Mouse (Mus musculus) forebrain, embryonic 13.5 days (tissue): ENCODE data around the gene Pdzrn4. TPM values are rescaled to one million over a fixed set of nuclear protein-coding genes. Genes with fewer than 3 reads are reported as not detected.
"Not testable (repeated sequence)": the region's sequence is repeated elsewhere in the genome, so short reads cannot be mapped to it uniquely, and the experiment has no call there.

Experiments used
- ATAC-seq: fragments of 200-750 bp; cut with Nextera tagmentation; 2 replicates; pipeline ENCODE4 v1.8.0; 2017
- H3K27ac ChIP-seq: fragments of 300-500 bp; sonication (generic); 2 replicates; pipeline ENCODE4 v1.5.1; 2015; ENCODE audit warnings: inconsistent platforms, mild to moderate bottlenecking, moderate library complexity
- H3K27me3 ChIP-seq: fragments of 300-500 bp; sonication (generic); 2 replicates; pipeline ENCODE4 v1.6.1; 2015; ENCODE audit warnings: mild to moderate bottlenecking, inconsistent platforms
- H3K36me3 ChIP-seq: fragments of 300-500 bp; sonication (generic); 2 replicates; pipeline ENCODE4 v1.6.1; 2015; ENCODE audit warnings: mild to moderate bottlenecking, inconsistent platforms; ENCODE audit not compliant: poor library complexity, severe bottlenecking
- H3K4me1 ChIP-seq: fragments of 300-500 bp; sonication (generic); 2 replicates; pipeline ENCODE4 v1.6.1; 2015; ENCODE audit warnings: inconsistent platforms
- H3K4me2 ChIP-seq: fragments of 300-500 bp; sonication (generic); 2 replicates; pipeline ENCODE4 v1.6.1; 2015; ENCODE audit warnings: inconsistent platforms, mild to moderate bottlenecking, moderate library complexity
- H3K4me3 ChIP-seq: fragments of 300-500 bp; sonication (generic); 2 replicates; pipeline ENCODE4 v1.5.1; 2015; ENCODE audit warnings: mild to moderate bottlenecking, inconsistent platforms
- H3K9ac ChIP-seq: fragments of 300-500 bp; sonication (generic); 2 replicates; pipeline ENCODE4 v1.6.1; 2015; ENCODE audit warnings: mild to moderate bottlenecking, inconsistent platforms
- H3K9me3 ChIP-seq: fragments of 300-500 bp; sonication (generic); replicated peaks from 2 replicates; pipeline ENCODE4 v1.6.1; 2016; ENCODE audit warnings: inconsistent platforms
- WGBS: fragments of 180-500 bp; shearing (Covaris S2); methylation state at CpG from one replicate; pipeline ENCODE4 v1.1.7; 2015; 5-methylcytosine and 5-hydroxymethylcytosine counted together
- polyA plus RNA-seq: library from polyadenylated mRNA; unstranded; fragments of >200 nt; fragmentation: Nextera tagmentation; extraction: Ambion mirVana; gene quantifications from 2 replicates; pipeline ENCODE4 v1.2.1, GENCODE M21; 2015

Gene Pdzrn4
- polyA plus RNA-seq, result 10.3 and 10.5 TPM in 2 replicates

GRCm38 (mm10) chr15:92396770-92397608 lies at the start of gene Pdzrn4:
TSS of gene Pdzrn4 (plus strand) at chr15:92396881.
- WGBS, result under 1% methylated on average over 65 of the region's 65 CpGs
- no peaks in the 10 kb centered on the region for H3K36me3 ChIP-seq
- H3K4me3 ChIP-seq, result peak within 1 kb of the TSS; percentile 56
- peak within 1 kb of the TSS; percentile 53 for H3K9ac ChIP-seq
- no peaks in the 10 kb centered on the region for H3K9me3 ChIP-seq
- no peak within 1 kb of the TSS for H3K27ac ChIP-seq
- peak within 1 kb of the TSS; percentile 97 for H3K4me2 ChIP-seq
- ATAC-seq, result peak; percentile 90
- H3K27me3 ChIP-seq, result peaks cover 32% of the 10 kb centered on the region
- peaks cover 17% of the 10 kb centered on the region for H3K4me1 ChIP-seq

GRCm38 (mm10) chr15:92347426-92347825 lies 49.3 kb upstream of the Pdzrn4 start:
- Histone ChIP-seq H3K9ac (no peak overlapping the region), H3K4me2 (no peak overlapping the region), H3K36me3 (no peaks in the 10 kb centered on the region), H3K27me3 (no peaks in the 10 kb centered on the region), H3K4me3 (no peak overlapping the region), H3K27ac (no peak overlapping the region), H3K4me1 (0 out of 2 replicates have a peak, but pooled peaks cover 5% of the 10 kb centered on the region), H3K9me3 (no peaks in the 10 kb centered on the region)
- WGBS, result 68% methylated on average over 4 of the region's 4 CpGs
- no peak for ATAC-seq

- no peak overlapping the region for H3K4me3 ChIP-seq
- ATAC-seq, result 0 out of 2 replicates have a peak, but pooled peaks have one; percentile 48
- H3K4me2 ChIP-seq, result no peak overlapping the region
- 0 out of 2 replicates have a peak, but pooled peaks cover 5% of the 10 kb centered on the region for H3K4me1 ChIP-seq
- H3K9me3 ChIP-seq, result no peaks in the 10 kb centered on the region
- H3K36me3 ChIP-seq, result no peaks in the 10 kb centered on the region
- 49% methylated on average over 3 of the region's 3 CpGs for WGBS
- no peak overlapping the region for H3K27ac ChIP-seq
- H3K27me3 ChIP-seq, result no peaks in the 10 kb centered on the region
- H3K9ac ChIP-seq, result no peak overlapping the region
These were observed 48.8 kb upstream of the Pdzrn4 start for GRCm38 (mm10) chr15:92347902-92348301.

GRCm38 (mm10) chr15:92348453-92348852 lies 48.2 kb upstream of the Pdzrn4 start:
- not testable (repeated sequence) for H3K27me3 ChIP-seq, ATAC-seq, H3K27ac ChIP-seq, H3K9me3 ChIP-seq, H3K4me2 ChIP-seq, H3K36me3 ChIP-seq, H3K9ac ChIP-seq, H3K4me1 ChIP-seq, H3K4me3 ChIP-seq

GRCm38 (mm10) chr15:92364153-92364552 lies 32.5 kb upstream of the Pdzrn4 start:
- Histone ChIP-seq H3K4me1 (0 out of 2 replicates have a peak, but pooled peaks cover 7% of the 10 kb centered on the region), H3K27ac (no peak overlapping the region), H3K4me2 (no peak overlapping the region), H3K9me3 (no peaks in the 10 kb centered on the region), H3K27me3 (no peaks in the 10 kb centered on the region), H3K4me3 (no peak overlapping the region), H3K9ac (no peak overlapping the region), H3K36me3 (no peaks in the 10 kb centered on the region)
- WGBS, result 58% methylated on average over 6 of the region's 6 CpGs
- ATAC-seq, result peak; percentile 87

- no peak overlapping the region for H3K4me2 ChIP-seq
- no peak overlapping the region for H3K27ac ChIP-seq
- ATAC-seq, result no peak
- H3K9ac ChIP-seq, result no peak overlapping the region
- 0 out of 2 replicates have a peak, but pooled peaks cover 7% of the 10 kb centered on the region for H3K4me1 ChIP-seq
- no peaks in the 10 kb centered on the region for H3K9me3 ChIP-seq
- no peak overlapping the region for H3K4me3 ChIP-seq
- no peaks in the 10 kb centered on the region for H3K27me3 ChIP-seq
- H3K36me3 ChIP-seq, result no peaks in the 10 kb centered on the region
These were observed 32.1 kb upstream of the Pdzrn4 start for GRCm38 (mm10) chr15:92364592-92364991.

GRCm38 (mm10) chr15:92394811-92395210 lies 1.9 kb upstream of the Pdzrn4 start:
- no peaks in the 10 kb centered on the region for H3K36me3 ChIP-seq
- H3K4me1 ChIP-seq, result peaks cover 15% of the 10 kb centered on the region
- no peak overlapping the region for H3K27ac ChIP-seq
- WGBS, result 90% methylated on average over 5 of the region's 5 CpGs
- H3K9me3 ChIP-seq, result no peaks in the 10 kb centered on the region
- ATAC-seq, result no peak
- peaks cover 32% of the 10 kb centered on the region for H3K27me3 ChIP-seq
- no peak overlapping the region for H3K9ac ChIP-seq
- H3K4me2 ChIP-seq, result no peak overlapping the region
- H3K4me3 ChIP-seq, result no peak overlapping the region

- no peak for ATAC-seq
- 51% methylated on average over 2 of the region's 2 CpGs for WGBS
- peaks cover 32% of the 10 kb centered on the region for H3K27me3 ChIP-seq
These were observed 2.1 kb downstream of the Pdzrn4 start for GRCm38 (mm10) chr15:92398747-92399146.

GRCm38 (mm10) chr15:92399278-92399677 lies 2.6 kb downstream of the Pdzrn4 start:
- H3K27me3 ChIP-seq, result peaks cover 32% of the 10 kb centered on the region
- no peak for ATAC-seq
- H3K4me3 ChIP-seq, result no peak overlapping the region
- H3K27ac ChIP-seq, result no peak overlapping the region
- no peaks in the 10 kb centered on the region for H3K36me3 ChIP-seq
- H3K4me2 ChIP-seq, result no peak overlapping the region
- no peak overlapping the region for H3K9ac ChIP-seq
- WGBS, result 81% methylated on average over 5 of the region's 5 CpGs
- peaks cover 17% of the 10 kb centered on the region for H3K4me1 ChIP-seq
- no peaks in the 10 kb centered on the region for H3K9me3 ChIP-seq

More at GRCm38 (mm10) chr15:92398747-92399146, 2.1 kb downstream of the Pdzrn4 start:
- no peaks in the 10 kb centered on the region for H3K9me3 ChIP-seq
- peaks cover 17% of the 10 kb centered on the region for H3K4me1 ChIP-seq
- H3K4me3 ChIP-seq, result no peak overlapping the region
- no peaks in the 10 kb centered on the region for H3K36me3 ChIP-seq
- no peak overlapping the region for H3K27ac ChIP-seq
- H3K9ac ChIP-seq, result no peak overlapping the region
- no peak overlapping the region for H3K4me2 ChIP-seq

- no peaks in the 10 kb centered on the region for H3K9me3 ChIP-seq
- H3K4me2 ChIP-seq, result no peak overlapping the region
- WGBS, result 66% methylated on average over 6 of the region's 6 CpGs
- no peaks in the 10 kb centered on the region for H3K36me3 ChIP-seq
- no peak overlapping the region for H3K4me3 ChIP-seq
- H3K4me1 ChIP-seq, result peaks cover 14% of the 10 kb centered on the region
- H3K9ac ChIP-seq, result no peak overlapping the region
- no peak overlapping the region for H3K27ac ChIP-seq
- peaks cover 21% of the 10 kb centered on the region for H3K27me3 ChIP-seq
- ATAC-seq, result no peak
These were observed 4.9 kb downstream of the Pdzrn4 start for GRCm38 (mm10) chr15:92401554-92401953.

GRCm38 (mm10) chr15:92415323-92415722 lies 18.6 kb downstream of the Pdzrn4 start:
- ATAC-seq, result peak; percentile 70
- Histone ChIP-seq H3K4me2 (no peak overlapping the region), H3K9me3 (no peaks in the 10 kb centered on the region), H3K27ac (no peak overlapping the region), H3K9ac (no peak overlapping the region), H3K4me1 (peaks cover 33% of the 10 kb centered on the region), H3K27me3 (0 out of 2 replicates have a peak, but pooled peaks cover 3% of the 10 kb centered on the region), H3K4me3 (no peak overlapping the region), H3K36me3 (no peaks in the 10 kb centered on the region)
- WGBS, result 6% methylated on average over 4 of the region's 4 CpGs

GRCm38 (mm10) chr15:92416141-92416540 lies 19.5 kb downstream of the Pdzrn4 start:
- no peak for ATAC-seq
- whole genome bisulfite sequencing, result 63% methylated on average over 6 of the region's 6 CpGs
- Histone ChIP-seq H3K9ac (no peak overlapping the region), H3K4me2 (no peak overlapping the region), H3K4me1 (peaks cover 33% of the 10 kb centered on the region), H3K27ac (no peak overlapping the region), H3K9me3 (no peaks in the 10 kb centered on the region), H3K4me3 (no peak overlapping the region), H3K27me3 (0 out of 2 replicates have a peak, but pooled peaks cover 3% of the 10 kb centered on the region), H3K36me3 (no peaks in the 10 kb centered on the region)
